8 mouse cellular contexts compared by ENCODE assay signal in the genomic region with DNA sequence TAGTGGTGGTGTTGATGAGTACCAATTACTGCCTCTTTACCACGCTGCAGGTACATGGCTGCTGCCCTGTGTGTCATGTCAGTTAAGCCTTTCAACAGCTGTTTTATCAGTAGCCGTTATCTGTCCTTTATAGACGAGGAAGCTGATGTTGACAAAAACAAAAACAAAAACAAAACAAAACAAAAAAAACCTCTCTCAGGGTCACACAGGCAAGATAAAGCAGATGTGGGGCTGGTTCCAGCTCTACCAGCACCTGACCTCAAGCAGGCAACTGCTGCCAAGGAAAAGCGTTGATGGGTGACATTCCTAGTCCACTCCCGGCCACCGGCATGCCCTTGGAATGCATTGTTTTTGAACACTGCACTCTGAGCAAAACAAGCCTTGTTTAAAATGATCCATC.
DNase-seq lines count a peak whose midpoint lies in the region; ATAC-seq lines count a peak whose summit lies in the region.

No protein-coding gene starts in this region.

- no peaks in the 10 kb centered on the region for H3K9me3 ChIP-seq in embryonic facial prominence, embryonic 14.5 days (ENCODE audit: control insufficient read depth, low read length)
- no peaks in the 10 kb centered on the region for H3K9me3 ChIP-seq in midbrain, embryonic 10.5 days (replicated peaks)

- 0 out of 2 replicates have a peak, but pooled peaks have one; percentile 15 for ATAC-seq in embryonic facial prominence, embryonic 14.5 days (ENCODE audit: low read depth)
- no peak for ATAC-seq in megakaryocyte progenitor cell, adult 5-6 weeks (replicated peaks; ENCODE audit: poor library complexity)

- DNase-seq in adrenal gland, adult (ENCODE audit: inconsistent age in 2 of 2, low spot score in 1 of 2), result peak; percentile 74 to 89
- no peak for DNase-seq in adrenal gland, postnatal 4 days (ENCODE audit: low spot score in 2 of 2)
- DNase-seq in embryonic facial prominence, embryonic 14.5 days (ENCODE audit: low spot score), result peak; percentile 80
- DNase-seq in kidney, adult 18-20 months, result peak; percentile 81
- peak; percentile 46 for DNase-seq in lung, postnatal 10 days
- no peak for DNase-seq in layer of hippocampus, adult 11-12 months (ENCODE audit: low spot score)
- DNase-seq in midbrain, embryonic 10.5 days (ENCODE audit: low spot score), result no peak

- H3K4me1 ChIP-seq in embryonic facial prominence, embryonic 14.5 days (ENCODE audit: control insufficient read depth, insufficient read depth, low read length), result peaks cover 47% of the 10 kb centered on the region
- peaks cover 13% of the 10 kb centered on the region for H3K4me1 ChIP-seq in midbrain, embryonic 10.5 days

- no peaks in the 10 kb centered on the region for H3K36me3 ChIP-seq in embryonic facial prominence, embryonic 14.5 days (ENCODE audit: control insufficient read depth, insufficient read depth, low read length)
- no peaks in the 10 kb centered on the region for H3K36me3 ChIP-seq in midbrain, embryonic 10.5 days

- H3K4me3 ChIP-seq in embryonic facial prominence, embryonic 14.5 days (ENCODE audit: low read depth, low read length), result no peak overlapping the region
- no peak overlapping the region for H3K4me3 ChIP-seq in midbrain, embryonic 10.5 days

- peak overlapping the region; percentile 40 for H3K4me2 ChIP-seq in embryonic facial prominence, embryonic 14.5 days (ENCODE audit: low read depth, low read length)

- no peak overlapping the region for H3K9ac ChIP-seq in embryonic facial prominence, embryonic 14.5 days (ENCODE audit: low read depth, low read length)

- WGBS in embryonic facial prominence, embryonic 14.5 days, result 30% methylated on average over 6 of the region's 6 CpGs
- WGBS in midbrain, embryonic 10.5 days, result 76% methylated on average over 6 of the region's 6 CpGs

- H3K27ac ChIP-seq in embryonic facial prominence, embryonic 14.5 days (replicated peaks; ENCODE audit: low read depth, low read length), result peak overlapping the region; percentile 82
- H3K27ac ChIP-seq in midbrain, embryonic 10.5 days (replicated peaks), result no peak overlapping the region

- H3K27me3 ChIP-seq in embryonic facial prominence, embryonic 14.5 days (replicated peaks; ENCODE audit: control insufficient read depth, insufficient read depth, low read length), result no peaks in the 10 kb centered on the region
- H3K27me3 ChIP-seq in midbrain, embryonic 10.5 days (ENCODE audit: low read depth, poor library complexity, severe bottlenecking), result no peaks in the 10 kb centered on the region

Comparison
In these comparisons a context has a peak if more than half of its experiments do, and no peak if none do; other contexts are left out.
1. DNase-seq: peak in adrenal gland, adult (2 of 2), embryonic facial prominence, embryonic 14.5 days (single experiment), kidney, adult 18-20 months (single experiment) and lung, postnatal 10 days (single experiment); none in adrenal gland, postnatal 4 days (0 of 2), layer of hippocampus, adult 11-12 months (single experiment) and midbrain, embryonic 10.5 days (single experiment).